Mouse (Mus musculus): ENCODE data around the gene 4930595D18Rik. TPM values are rescaled to one million over a fixed set of nuclear protein-coding genes. Genes with fewer than 3 reads are reported as not detected.

4930595D18Rik gene
- polyA plus RNA-seq, 1 experiment from 2014 or later: not detected

- H3K27me3 ChIP-seq (ENCODE audit: control insufficient read depth, insufficient read depth, low read depth, low read length): no peaks in the 10 kb centered on the region
- no peak for ATAC-seq
- no peaks in the 10 kb centered on the region for H3K4me1 ChIP-seq (ENCODE audit: control insufficient read depth, insufficient read depth, low read length)
- no peak overlapping the region for H3K4me2 ChIP-seq (ENCODE audit: low read length)
- no peak overlapping the region for H3K4me3 ChIP-seq (ENCODE audit: low read depth, low read length)
- H3K9me3 ChIP-seq (replicated peaks; ENCODE audit: control insufficient read depth, low read length, poor library complexity, severe bottlenecking): no peaks in the 10 kb centered on the region
- H3K9ac ChIP-seq (ENCODE audit: low read depth, low read length): no peak overlapping the region
- WGBS: 86% methylated on average over 6 of the region's 6 CpGs
- H3K36me3 ChIP-seq (ENCODE audit: control insufficient read depth, insufficient read depth, low read length): no peaks in the 10 kb centered on the region
- no peak overlapping the region for H3K27ac ChIP-seq (ENCODE audit: low read length)
Observed at GRCm38 (mm10) chr12:111152579-111152978, 31.7 kb downstream of the 4930595D18Rik start.

- Histone ChIP-seq H3K4me3 (ENCODE audit: low read depth, low read length) (no peak overlapping the region), H3K36me3 (ENCODE audit: control insufficient read depth, insufficient read depth, low read length) (no peaks in the 10 kb centered on the region), H3K4me2 (ENCODE audit: low read length) (no peak overlapping the region), H3K9me3 (replicated peaks; ENCODE audit: control insufficient read depth, low read length, poor library complexity, severe bottlenecking) (no peaks in the 10 kb centered on the region), H3K27me3 (ENCODE audit: control insufficient read depth, insufficient read depth, low read depth, low read length) (no peaks in the 10 kb centered on the region), H3K4me1 (ENCODE audit: control insufficient read depth, insufficient read depth, low read length) (no peaks in the 10 kb centered on the region), H3K27ac (ENCODE audit: low read length) (no peak overlapping the region), H3K9ac (ENCODE audit: low read depth, low read length) (no peak overlapping the region)
- ATAC-seq: no peak
- 83% methylated on average over 5 of the region's 5 CpGs for WGBS
Observed at GRCm38 (mm10) chr12:111151422-111152156, 32.7 kb downstream of the 4930595D18Rik start.

GRCm38 (mm10) chr12:111150236-111150596 lies 34.1 kb downstream of the 4930595D18Rik start:
- WGBS: 11% methylated on average over 6 of the region's 6 CpGs
- no peaks in the 10 kb centered on the region for H3K36me3 ChIP-seq (ENCODE audit: control insufficient read depth, insufficient read depth, low read length)
- no peak overlapping the region for H3K4me3 ChIP-seq (ENCODE audit: low read depth, low read length)
- H3K9ac ChIP-seq (ENCODE audit: low read depth, low read length): no peak overlapping the region
- no peak for ATAC-seq
- H3K27me3 ChIP-seq (ENCODE audit: control insufficient read depth, insufficient read depth, low read depth, low read length): no peaks in the 10 kb centered on the region
- no peak overlapping the region for H3K4me2 ChIP-seq (ENCODE audit: low read length)
- no peaks in the 10 kb centered on the region; the same call in 1 of the 2 replicates for H3K4me1 ChIP-seq (ENCODE audit: control insufficient read depth, insufficient read depth, low read length)
- no peak overlapping the region for H3K27ac ChIP-seq (ENCODE audit: low read length)
- no peaks in the 10 kb centered on the region for H3K9me3 ChIP-seq (replicated peaks; ENCODE audit: control insufficient read depth, low read length, poor library complexity, severe bottlenecking)

- Histone ChIP-seq H3K9me3 (replicated peaks; ENCODE audit: control insufficient read depth, low read length, poor library complexity, severe bottlenecking) (no peaks in the 10 kb centered on the region), H3K27ac (ENCODE audit: low read length) (no peak overlapping the region), H3K9ac (ENCODE audit: low read depth, low read length) (no peak overlapping the region), H3K4me2 (ENCODE audit: low read length) (no peak overlapping the region), H3K4me3 (ENCODE audit: low read depth, low read length) (no peak overlapping the region), H3K27me3 (ENCODE audit: control insufficient read depth, insufficient read depth, low read depth, low read length) (no peaks in the 10 kb centered on the region), H3K36me3 (ENCODE audit: control insufficient read depth, insufficient read depth, low read length) (no peaks in the 10 kb centered on the region), H3K4me1 (ENCODE audit: control insufficient read depth, insufficient read depth, low read length) (peaks cover 2% of the 10 kb centered on the region; the same call in 1 of the 2 replicates)
- no peak for ATAC-seq
- 69% methylated on average over 17 of the region's 17 CpGs for WGBS
Observed at GRCm38 (mm10) chr12:111149495-111150235, 34.6 kb downstream of the 4930595D18Rik start.

GRCm38 (mm10) chr12:111145269-111145668 lies 39.0 kb downstream of the 4930595D18Rik start:
- H3K27me3 ChIP-seq (ENCODE audit: control insufficient read depth, insufficient read depth, low read depth, low read length): no peaks in the 10 kb centered on the region
- H3K9ac ChIP-seq (ENCODE audit: low read depth, low read length): no peak overlapping the region
- no peak overlapping the region for H3K4me2 ChIP-seq (ENCODE audit: low read length)
- peaks cover 14% of the 10 kb centered on the region for H3K4me1 ChIP-seq (ENCODE audit: control insufficient read depth, insufficient read depth, low read length)
- no peak for ATAC-seq
- WGBS: 43% methylated on average over 9 of the region's 9 CpGs
- H3K9me3 ChIP-seq (replicated peaks; ENCODE audit: control insufficient read depth, low read length, poor library complexity, severe bottlenecking): no peaks in the 10 kb centered on the region
- no peaks in the 10 kb centered on the region for H3K36me3 ChIP-seq (ENCODE audit: control insufficient read depth, insufficient read depth, low read length)
- no peak overlapping the region for H3K27ac ChIP-seq (ENCODE audit: low read length)
- H3K4me3 ChIP-seq (ENCODE audit: low read depth, low read length): no peak overlapping the region

- Histone ChIP-seq H3K4me2 (ENCODE audit: low read length) (no peak overlapping the region), H3K9me3 (replicated peaks; ENCODE audit: control insufficient read depth, low read length, poor library complexity, severe bottlenecking) (no peaks in the 10 kb centered on the region), H3K27me3 (ENCODE audit: control insufficient read depth, insufficient read depth, low read depth, low read length) (no peaks in the 10 kb centered on the region), H3K4me1 (ENCODE audit: control insufficient read depth, insufficient read depth, low read length) (peaks cover 14% of the 10 kb centered on the region), H3K4me3 (ENCODE audit: low read depth, low read length) (no peak overlapping the region), H3K36me3 (ENCODE audit: control insufficient read depth, insufficient read depth, low read length) (no peaks in the 10 kb centered on the region), H3K27ac (ENCODE audit: low read length) (no peak overlapping the region), H3K9ac (ENCODE audit: low read depth, low read length) (no peak overlapping the region)
- 100% methylated on average over 2 of the region's 2 CpGs for WGBS
- ATAC-seq: no peak
Observed at GRCm38 (mm10) chr12:111144598-111144997, 39.7 kb downstream of the 4930595D18Rik start.

GRCm38 (mm10) chr12:111143509-111144063 lies 40.7 kb downstream of the 4930595D18Rik start:
- Histone ChIP-seq H3K4me2 (ENCODE audit: low read length) (peak overlapping the region; percentile 38), H3K36me3 (ENCODE audit: control insufficient read depth, insufficient read depth, low read length) (no peaks in the 10 kb centered on the region), H3K27ac (ENCODE audit: low read length) (peak overlapping the region; percentile 65), H3K9ac (ENCODE audit: low read depth, low read length) (no peak overlapping the region), H3K9me3 (replicated peaks; ENCODE audit: control insufficient read depth, low read length, poor library complexity, severe bottlenecking) (no peaks in the 10 kb centered on the region; the same call in 1 of the 2 replicates), H3K4me1 (ENCODE audit: control insufficient read depth, insufficient read depth, low read length) (peaks cover 14% of the 10 kb centered on the region), H3K4me3 (ENCODE audit: low read depth, low read length) (no peak overlapping the region), H3K27me3 (ENCODE audit: control insufficient read depth, insufficient read depth, low read depth, low read length) (no peaks in the 10 kb centered on the region)
- peak; percentile 39; the same call in 1 of the 2 replicates for ATAC-seq
- 52% methylated on average over 16 of the region's 16 CpGs for WGBS

GRCm38 (mm10) chr12:111143005-111143508 lies 41.2 kb downstream of the 4930595D18Rik start:
- Histone ChIP-seq H3K27me3 (ENCODE audit: control insufficient read depth, insufficient read depth, low read depth, low read length) (no peaks in the 10 kb centered on the region), H3K9ac (ENCODE audit: low read depth, low read length) (no peak overlapping the region), H3K9me3 (replicated peaks; ENCODE audit: control insufficient read depth, low read length, poor library complexity, severe bottlenecking) (no peaks in the 10 kb centered on the region; the same call in 1 of the 2 replicates), H3K4me2 (ENCODE audit: low read length) (peak overlapping the region; percentile 38), H3K4me3 (ENCODE audit: low read depth, low read length) (no peak overlapping the region), H3K27ac (ENCODE audit: low read length) (peak overlapping the region; percentile 65), H3K36me3 (ENCODE audit: control insufficient read depth, insufficient read depth, low read length) (no peaks in the 10 kb centered on the region), H3K4me1 (ENCODE audit: control insufficient read depth, insufficient read depth, low read length) (peaks cover 14% of the 10 kb centered on the region)
- peak; percentile 75 for ATAC-seq
- WGBS: 5% methylated on average over 12 of the region's 12 CpGs

All from midbrain, embryonic 16.5 days (tissue).